Mouse (Mus musculus): ENCODE data around the gene Ikzf2. TPM values are rescaled to one million over a fixed set of nuclear protein-coding genes. Genes with fewer than 3 reads are reported as not detected.

Ikzf2 gene
- polyA plus RNA-seq, 1 experiment from 2014 or later, result 1.7 TPM

DNA sequence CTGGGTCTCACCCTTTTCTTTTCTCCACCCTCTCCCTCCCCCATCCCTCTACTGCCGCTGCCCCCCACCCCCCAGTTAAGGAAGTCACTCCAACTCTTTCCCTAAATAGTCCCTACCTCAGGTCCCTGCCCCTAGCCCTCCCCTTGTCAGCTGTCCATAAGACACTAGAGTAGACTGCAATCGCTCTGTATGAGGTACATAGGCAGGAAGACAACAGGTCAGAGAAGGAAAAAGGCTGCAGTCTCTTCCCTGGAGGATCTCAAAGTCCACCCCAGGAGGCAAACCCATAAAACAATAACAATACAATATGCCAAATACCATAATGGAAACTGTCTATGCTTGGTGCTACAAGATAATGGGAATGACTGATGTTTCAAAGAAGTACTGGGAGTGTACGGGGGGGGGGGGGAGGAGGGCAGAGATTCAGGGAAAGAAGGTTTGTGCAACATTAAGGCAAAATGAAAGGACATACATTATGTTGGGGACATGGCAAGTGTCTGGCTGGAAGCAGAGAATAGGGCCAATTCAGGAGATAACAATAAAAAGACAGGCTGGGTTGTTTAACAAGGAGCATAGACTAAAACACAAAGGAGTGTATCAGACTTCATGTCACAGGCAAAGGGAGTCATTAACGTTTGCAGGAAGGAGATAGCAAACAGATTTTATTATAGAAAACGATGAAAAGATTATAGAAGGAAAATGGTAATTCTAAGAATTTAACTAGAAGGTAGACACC, 30.8 kb downstream of the Ikzf2 start:
- no peak overlapping the region for H3K4me3 ChIP-seq (ENCODE audit: low read depth, low read length)
- no peak overlapping the region for H3K4me2 ChIP-seq (ENCODE audit: low read length)
- H3K4me1 ChIP-seq (ENCODE audit: control insufficient read depth, insufficient read depth, low read length), result no peaks in the 10 kb centered on the region
- H3K9me3 ChIP-seq (replicated peaks; ENCODE audit: control insufficient read depth, low read length), result no peaks in the 10 kb centered on the region
- no peak for DNase-seq (ENCODE audit: low spot score)
- no peak overlapping the region for H3K9ac ChIP-seq (ENCODE audit: low read length)
- no peak for ATAC-seq
- H3K27me3 ChIP-seq (replicated peaks; ENCODE audit: control insufficient read depth, insufficient read depth, low read length), result no peaks in the 10 kb centered on the region
- WGBS, result 54% methylated on average over 5 of the region's 5 CpGs
- H3K36me3 ChIP-seq (ENCODE audit: control insufficient read depth, insufficient read depth, low read length), result no peaks in the 10 kb centered on the region
- no peak overlapping the region for H3K27ac ChIP-seq (ENCODE audit: low read depth, low read length)

GRCm38 (mm10) chr1:69655368-69655767, 31.7 kb downstream of the Ikzf2 start:
- Histone ChIP-seq H3K27ac (ENCODE audit: low read depth, low read length) (no peak overlapping the region), H3K36me3 (ENCODE audit: control insufficient read depth, insufficient read depth, low read length) (no peaks in the 10 kb centered on the region), H3K9me3 (replicated peaks; ENCODE audit: control insufficient read depth, low read length) (no peaks in the 10 kb centered on the region), H3K4me2 (ENCODE audit: low read length) (no peak overlapping the region), H3K4me1 (ENCODE audit: control insufficient read depth, insufficient read depth, low read length) (no peaks in the 10 kb centered on the region), H3K4me3 (ENCODE audit: low read depth, low read length) (no peak overlapping the region), H3K9ac (ENCODE audit: low read length) (no peak overlapping the region), H3K27me3 (replicated peaks; ENCODE audit: control insufficient read depth, insufficient read depth, low read length) (no peaks in the 10 kb centered on the region)
- ATAC-seq, result no peak
- WGBS, result 91% methylated on average over 5 of the region's 5 CpGs
- DNase-seq (ENCODE audit: low spot score), result no peak

DNA sequence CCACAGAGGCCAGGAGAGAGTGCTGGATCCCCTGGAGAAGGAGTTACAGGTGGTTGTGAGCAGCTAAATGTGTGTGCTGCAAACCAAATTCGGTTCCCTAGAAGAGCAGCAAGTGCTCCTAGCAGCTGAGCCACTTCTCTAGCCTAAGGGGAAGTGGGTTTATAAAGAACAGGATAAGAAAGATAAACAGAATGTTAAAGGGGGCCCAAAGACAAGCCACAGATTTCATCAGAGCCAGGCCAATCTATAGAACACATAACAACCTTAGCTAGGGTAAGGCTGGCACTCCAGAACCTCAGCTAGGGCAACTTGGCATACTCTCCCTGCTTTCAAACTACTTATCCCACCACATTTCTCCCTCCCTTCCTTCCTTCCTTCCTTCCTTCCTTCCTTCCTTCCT, 32.1 kb downstream of the Ikzf2 start:
- Histone ChIP-seq H3K9me3 (replicated peaks; ENCODE audit: control insufficient read depth, low read length) (no peaks in the 10 kb centered on the region), H3K27ac (ENCODE audit: low read depth, low read length) (no peak overlapping the region), H3K27me3 (replicated peaks; ENCODE audit: control insufficient read depth, insufficient read depth, low read length) (no peaks in the 10 kb centered on the region), H3K9ac (ENCODE audit: low read length) (no peak overlapping the region), H3K4me2 (ENCODE audit: low read length) (no peak overlapping the region), H3K4me3 (ENCODE audit: low read depth, low read length) (no peak overlapping the region), H3K36me3 (ENCODE audit: control insufficient read depth, insufficient read depth, low read length) (no peaks in the 10 kb centered on the region), H3K4me1 (ENCODE audit: control insufficient read depth, insufficient read depth, low read length) (no peaks in the 10 kb centered on the region)
- DNase-seq (ENCODE audit: low spot score), result no peak
- WGBS, result 89% methylated on average over 1 of the region's 1 CpGs
- no peak for ATAC-seq

- no peak overlapping the region for H3K9ac ChIP-seq (ENCODE audit: low read length)
- H3K4me3 ChIP-seq (ENCODE audit: low read depth, low read length), result no peak overlapping the region
- H3K36me3 ChIP-seq (ENCODE audit: control insufficient read depth, insufficient read depth, low read length), result no peaks in the 10 kb centered on the region
- no peaks in the 10 kb centered on the region for H3K4me1 ChIP-seq (ENCODE audit: control insufficient read depth, insufficient read depth, low read length)
- H3K9me3 ChIP-seq (replicated peaks; ENCODE audit: control insufficient read depth, low read length), result no peaks in the 10 kb centered on the region
- H3K27me3 ChIP-seq (replicated peaks; ENCODE audit: control insufficient read depth, insufficient read depth, low read length), result no peaks in the 10 kb centered on the region
- no peak overlapping the region for H3K4me2 ChIP-seq (ENCODE audit: low read length)
- H3K27ac ChIP-seq (ENCODE audit: low read depth, low read length), result no peak overlapping the region
- DNase-seq (ENCODE audit: low spot score) (no peak), ATAC-seq (no peak)
- WGBS, result 83% methylated on average over 2 of the region's 2 CpGs
Observed at GRCm38 (mm10) chr1:69653419-69653818, 33.6 kb downstream of the Ikzf2 start.

DNA sequence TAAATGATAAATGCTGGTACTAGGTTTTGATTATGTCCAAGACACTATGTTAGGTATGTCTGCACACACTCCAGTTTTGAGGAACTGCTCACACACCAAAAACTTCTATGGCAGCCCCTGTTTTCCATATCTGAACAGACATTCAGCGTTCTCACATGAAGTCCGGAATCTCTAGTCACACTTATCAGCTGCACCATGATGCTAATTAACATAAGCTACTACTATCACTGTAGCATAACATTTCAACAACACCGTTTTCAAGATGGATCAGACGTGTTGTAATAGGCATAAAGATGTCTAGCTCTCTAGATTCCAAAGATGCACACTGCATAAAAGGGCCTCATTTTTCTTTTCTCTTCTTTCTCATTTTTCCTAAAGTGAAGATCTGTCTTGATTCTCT, 43.9 kb downstream of the Ikzf2 start:
- WGBS, result 79% methylated on average over 4 of the region's 4 CpGs
- Histone ChIP-seq H3K4me3 (ENCODE audit: low read depth, low read length) (no peak overlapping the region), H3K36me3 (ENCODE audit: control insufficient read depth, insufficient read depth, low read length) (no peaks in the 10 kb centered on the region), H3K4me1 (ENCODE audit: control insufficient read depth, insufficient read depth, low read length) (no peaks in the 10 kb centered on the region), H3K9ac (ENCODE audit: low read length) (no peak overlapping the region), H3K4me2 (ENCODE audit: low read length) (no peak overlapping the region), H3K27ac (ENCODE audit: low read depth, low read length) (no peak overlapping the region), H3K9me3 (replicated peaks; ENCODE audit: control insufficient read depth, low read length) (no peaks in the 10 kb centered on the region), H3K27me3 (replicated peaks; ENCODE audit: control insufficient read depth, insufficient read depth, low read length) (no peaks in the 10 kb centered on the region)
- DNase-seq (ENCODE audit: low spot score) (no peak), ATAC-seq (no peak)

- no peaks in the 10 kb centered on the region for H3K36me3 ChIP-seq (ENCODE audit: control insufficient read depth, insufficient read depth, low read length)
- DNase-seq (ENCODE audit: low spot score) (no peak), ATAC-seq (no peak)
- H3K4me3 ChIP-seq (ENCODE audit: low read depth, low read length), result no peak overlapping the region
- no peaks in the 10 kb centered on the region for H3K27me3 ChIP-seq (replicated peaks; ENCODE audit: control insufficient read depth, insufficient read depth, low read length)
- H3K9ac ChIP-seq (ENCODE audit: low read length), result no peak overlapping the region
- 81% methylated on average over 6 of the region's 6 CpGs for WGBS
- no peak overlapping the region for H3K27ac ChIP-seq (ENCODE audit: low read depth, low read length)
- no peaks in the 10 kb centered on the region for H3K4me1 ChIP-seq (ENCODE audit: control insufficient read depth, insufficient read depth, low read length)
- no peaks in the 10 kb centered on the region for H3K9me3 ChIP-seq (replicated peaks; ENCODE audit: control insufficient read depth, low read length)
- no peak overlapping the region for H3K4me2 ChIP-seq (ENCODE audit: low read length)
Observed at GRCm38 (mm10) chr1:69641986-69642385, 45.1 kb downstream of the Ikzf2 start.

- H3K27ac ChIP-seq (ENCODE audit: low read depth, low read length), result no peak overlapping the region
- no peak for ATAC-seq
- no peaks in the 10 kb centered on the region for H3K9me3 ChIP-seq (replicated peaks; ENCODE audit: control insufficient read depth, low read length)
- no peaks in the 10 kb centered on the region for H3K4me1 ChIP-seq (ENCODE audit: control insufficient read depth, insufficient read depth, low read length)
- no peaks in the 10 kb centered on the region for H3K36me3 ChIP-seq (ENCODE audit: control insufficient read depth, insufficient read depth, low read length)
- no peak for DNase-seq (ENCODE audit: low spot score)
- 88% methylated on average over 8 of the region's 8 CpGs for WGBS
- no peak overlapping the region for H3K9ac ChIP-seq (ENCODE audit: low read length)
- no peaks in the 10 kb centered on the region for H3K27me3 ChIP-seq (replicated peaks; ENCODE audit: control insufficient read depth, insufficient read depth, low read length)
- H3K4me3 ChIP-seq (ENCODE audit: low read depth, low read length), result no peak overlapping the region
- no peak overlapping the region for H3K4me2 ChIP-seq (ENCODE audit: low read length)
Observed at GRCm38 (mm10) chr1:69638321-69638720, 48.7 kb downstream of the Ikzf2 start.

DNA sequence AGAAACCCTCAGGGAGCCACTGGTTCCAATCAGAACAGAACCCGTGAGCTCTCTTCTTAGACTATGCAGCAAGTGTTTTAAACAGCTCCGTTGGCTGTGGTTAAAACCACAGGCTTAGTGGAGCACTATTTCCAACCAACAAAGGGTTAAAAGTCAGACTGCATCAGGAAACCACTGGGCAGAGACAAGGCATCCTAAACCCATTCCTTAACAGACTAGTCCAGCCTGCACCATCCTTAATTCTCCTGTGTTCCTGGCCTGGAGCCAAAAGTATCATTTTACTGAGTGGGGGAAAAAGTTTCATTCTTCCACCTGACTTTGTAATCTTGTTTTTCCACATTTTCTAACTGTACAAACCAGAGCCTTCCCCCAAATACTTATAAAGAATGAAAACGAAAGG, 49.1 kb downstream of the Ikzf2 start:
- Histone ChIP-seq H3K9ac (ENCODE audit: low read length) (no peak overlapping the region), H3K4me1 (ENCODE audit: control insufficient read depth, insufficient read depth, low read length) (no peaks in the 10 kb centered on the region), H3K4me2 (ENCODE audit: low read length) (no peak overlapping the region), H3K27me3 (replicated peaks; ENCODE audit: control insufficient read depth, insufficient read depth, low read length) (no peaks in the 10 kb centered on the region), H3K27ac (ENCODE audit: low read depth, low read length) (no peak overlapping the region), H3K4me3 (ENCODE audit: low read depth, low read length) (no peak overlapping the region), H3K36me3 (ENCODE audit: control insufficient read depth, insufficient read depth, low read length) (no peaks in the 10 kb centered on the region), H3K9me3 (replicated peaks; ENCODE audit: control insufficient read depth, low read length) (no peaks in the 10 kb centered on the region)
- WGBS, result 82% methylated on average over 3 of the region's 3 CpGs
- ATAC-seq, result no peak
- no peak for DNase-seq (ENCODE audit: low spot score)

GRCm38 (mm10) chr1:69634259-69634658, 52.8 kb downstream of the Ikzf2 start:
- ATAC-seq (no peak), DNase-seq (ENCODE audit: low spot score) (no peak)
- Histone ChIP-seq H3K27me3 (replicated peaks; ENCODE audit: control insufficient read depth, insufficient read depth, low read length) (no peaks in the 10 kb centered on the region), H3K4me3 (ENCODE audit: low read depth, low read length) (no peak overlapping the region), H3K9ac (ENCODE audit: low read length) (no peak overlapping the region), H3K27ac (ENCODE audit: low read depth, low read length) (no peak overlapping the region), H3K4me2 (ENCODE audit: low read length) (no peak overlapping the region), H3K36me3 (ENCODE audit: control insufficient read depth, insufficient read depth, low read length) (no peaks in the 10 kb centered on the region), H3K4me1 (ENCODE audit: control insufficient read depth, insufficient read depth, low read length) (no peaks in the 10 kb centered on the region), H3K9me3 (replicated peaks; ENCODE audit: control insufficient read depth, low read length) (no peaks in the 10 kb centered on the region)
- 92% methylated on average over 2 of the region's 2 CpGs for WGBS
